Mouse (Mus musculus) forebrain, embryonic 10.5 days (tissue): ENCODE measurements around the gene Fnbp4. TPM values are rescaled to one million over a fixed set of nuclear protein-coding genes. Genes with fewer than 3 reads are reported as not detected.

ENCODE experiments used
- DNase-seq: peaks from one replicate; pipeline ENCODE4 v3.0.0-alpha.2; 2017; ENCODE audit warnings: low spot score; ENCODE audit errors: extremely low spot score
- H3K27ac ChIP-seq: fragments of 300-500 bp; sonication (generic); 2 replicates; pipeline ENCODE4 v1.5.1; 2016; ENCODE audit warnings: mild to moderate bottlenecking
- H3K27me3 ChIP-seq: fragments of 300-500 bp; sonication (generic); 2 replicates; pipeline ENCODE4 v1.6.1; 2016; ENCODE audit warnings: mild to moderate bottlenecking; ENCODE audit not compliant: poor library complexity, severe bottlenecking
- H3K36me3 ChIP-seq: fragments of 300-500 bp; sonication (generic); replicated peaks from 2 replicates; pipeline ENCODE4 v1.6.1; 2016; ENCODE audit warnings: mild to moderate bottlenecking, moderate library complexity
- H3K4me1 ChIP-seq: fragments of 300-500 bp; sonication (generic); 2 replicates; pipeline ENCODE4 v1.6.1; 2016
- H3K4me3 ChIP-seq: fragments of 300-500 bp; sonication (generic); 2 replicates; pipeline ENCODE4 v1.5.1; 2016; ENCODE audit warnings: mild to moderate bottlenecking, moderate library complexity
- H3K9me3 ChIP-seq: fragments of 300-500 bp; sonication (generic); 2 replicates; pipeline ENCODE4 v1.6.1; 2016; ENCODE audit warnings: mild to moderate bottlenecking, moderate library complexity
- WGBS: fragments of 180-500 bp; shearing (Covaris S2); methylation state at CpG from one replicate; pipeline ENCODE4 v1.1.7; 2016; 5-methylcytosine and 5-hydroxymethylcytosine counted together
- polyA plus RNA-seq: library from polyadenylated mRNA; unstranded; fragments of >200 nt; fragmentation: Nextera tagmentation; extraction: Ambion mirVana; gene quantifications from 2 replicates; pipeline ENCODE4 v1.2.1, GENCODE M21; 2016

Fnbp4 gene
- polyA plus RNA-seq, 1 experiment from 2014 or later = 118 TPM

DNA sequence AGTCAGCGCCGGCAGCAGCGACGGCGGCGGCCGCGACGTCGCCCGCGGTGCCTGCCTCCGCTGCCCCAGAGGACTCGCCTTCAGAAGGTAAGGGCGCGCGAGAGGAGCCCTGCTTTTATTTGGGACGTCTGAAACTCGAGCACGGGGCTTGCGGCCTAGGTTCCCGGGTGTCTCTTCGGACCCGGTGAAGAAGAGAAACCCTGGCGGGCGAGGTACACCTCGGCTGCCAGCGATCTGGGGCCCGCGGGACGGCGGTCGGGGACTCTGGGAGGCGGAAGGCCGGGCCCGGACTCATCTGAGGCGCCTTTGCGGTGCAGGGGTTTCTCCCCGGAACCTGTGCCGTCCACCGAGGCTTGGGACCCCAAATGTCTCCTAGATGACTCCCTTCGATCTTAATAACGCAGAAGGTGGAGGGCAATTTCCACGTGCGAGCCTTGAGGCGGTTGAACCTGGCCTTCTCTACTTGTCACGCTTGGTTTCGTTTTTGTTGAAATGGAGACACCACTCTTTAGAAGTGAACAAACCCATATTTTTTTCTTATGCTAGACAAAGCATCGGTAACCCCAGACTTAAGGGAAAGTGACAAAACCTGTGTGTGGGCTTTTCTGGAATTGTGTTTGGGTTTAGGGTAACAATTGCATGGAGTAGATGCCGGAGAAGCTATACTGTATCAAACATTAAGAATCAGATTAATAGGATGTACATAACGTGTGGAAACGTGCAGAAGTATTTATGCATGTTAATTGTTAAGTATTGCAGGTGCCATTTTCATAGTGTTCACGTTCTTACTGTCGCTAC is 769 bp downstream of the Fnbp4 start:
- Histone ChIP-seq H3K4me1 (peaks cover 24% of the 10 kb centered on the region), H3K27me3 (no peaks in the 10 kb centered on the region), H3K4me3 (peak overlapping the region; percentile 93), H3K27ac (peak overlapping the region; percentile 98), H3K9me3 (no peaks in the 10 kb centered on the region), H3K36me3 (peaks cover 42% of the 10 kb centered on the region)
- DNase-seq = no peak
- WGBS = under 1% methylated on average over 54 of the region's 54 CpGs

DNA sequence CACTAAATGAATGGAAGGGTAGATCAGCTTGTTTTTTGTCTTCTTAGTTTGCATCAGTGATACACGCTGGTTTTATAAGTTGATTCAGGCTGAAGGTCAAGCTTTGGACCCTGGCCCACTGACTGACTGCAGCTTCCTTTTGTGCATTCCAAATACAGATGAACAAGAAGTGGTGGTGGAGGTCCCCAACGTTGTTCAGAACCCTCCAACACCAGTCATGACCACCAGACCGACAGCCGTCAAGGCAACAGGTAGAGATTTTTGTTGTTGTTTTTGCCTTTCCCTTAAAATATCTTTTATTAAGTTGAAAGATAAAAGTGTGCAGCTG is 1.3 kb downstream of the Fnbp4 start:
- 22% methylated on average over 4 of the region's 4 CpGs for WGBS
- no peaks in the 10 kb centered on the region for H3K27me3 ChIP-seq
- H3K27ac ChIP-seq = peak overlapping the region; percentile 98
- DNase-seq = no peak
- H3K36me3 ChIP-seq = peaks cover 48% of the 10 kb centered on the region
- peak overlapping the region; percentile 93 for H3K4me3 ChIP-seq
- H3K4me1 ChIP-seq = peaks cover 24% of the 10 kb centered on the region
- no peaks in the 10 kb centered on the region for H3K9me3 ChIP-seq

DNA sequence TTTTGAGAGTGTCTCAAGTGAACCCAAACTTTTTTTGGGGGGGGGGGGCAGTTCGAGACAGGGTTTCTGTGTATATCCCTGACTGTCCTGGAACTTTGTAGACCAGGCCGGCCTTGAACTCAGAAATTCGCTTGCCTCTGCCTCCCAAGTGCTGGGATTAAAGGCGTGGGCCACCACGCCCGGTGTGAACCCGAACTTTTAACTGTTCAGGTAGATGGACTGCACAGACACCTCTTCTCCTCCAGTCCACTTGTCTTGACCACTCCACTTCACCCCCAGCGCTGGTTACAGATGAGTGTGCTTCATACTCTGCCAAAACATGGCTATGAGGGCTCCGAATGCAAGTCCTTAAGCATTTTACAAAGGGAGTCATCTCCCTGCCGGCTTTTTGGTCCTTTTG is 2.0 kb downstream of the Fnbp4 start:
- Histone ChIP-seq H3K36me3 (peaks cover 52% of the 10 kb centered on the region), H3K4me1 (peaks cover 24% of the 10 kb centered on the region), H3K27me3 (no peaks in the 10 kb centered on the region), H3K4me3 (peak overlapping the region; percentile 93), H3K27ac (no peak overlapping the region), H3K9me3 (no peaks in the 10 kb centered on the region)
- DNase-seq = no peak
- WGBS = 92% methylated on average over 10 of the region's 10 CpGs

DNA sequence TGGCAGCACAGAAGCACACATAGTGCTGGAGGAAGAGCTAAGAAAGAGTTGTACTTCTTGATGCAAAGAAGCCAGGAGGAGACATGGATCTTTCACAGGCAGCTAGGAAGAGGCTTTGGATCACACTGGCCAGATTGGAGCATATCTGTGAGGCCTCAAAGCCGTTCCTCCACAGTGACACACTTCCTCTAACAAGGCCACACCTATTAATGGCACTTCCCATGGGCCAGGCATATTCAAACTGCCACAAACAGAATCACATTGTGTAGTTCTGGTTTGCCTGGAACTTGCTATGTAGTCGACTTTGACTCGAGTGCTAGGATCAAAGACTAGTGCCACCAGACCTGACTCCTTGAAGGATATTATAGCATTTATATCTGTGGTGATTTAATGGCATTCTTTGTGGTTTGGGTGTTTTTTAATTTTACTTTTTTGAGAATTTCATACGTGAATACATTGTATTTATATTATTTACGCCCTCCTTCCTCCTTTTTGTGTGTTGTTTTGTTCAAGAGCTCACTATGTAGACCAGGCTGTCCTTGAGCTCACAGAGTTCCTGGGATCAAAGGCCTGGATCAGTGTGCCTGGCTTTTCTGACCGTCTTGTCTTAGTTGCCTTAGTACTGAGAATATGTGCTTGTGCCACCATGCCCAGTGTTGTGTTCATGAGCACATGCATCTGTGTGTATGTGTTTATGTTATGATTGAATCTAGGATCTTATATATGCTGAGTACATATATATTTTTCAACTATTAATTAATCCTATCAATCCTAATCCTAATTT is 4.7 kb downstream of the Fnbp4 start:
- Histone ChIP-seq H3K4me3 (no peak overlapping the region), H3K9me3 (no peaks in the 10 kb centered on the region), H3K27ac (no peak overlapping the region), H3K4me1 (peaks cover 16% of the 10 kb centered on the region), H3K27me3 (no peaks in the 10 kb centered on the region), H3K36me3 (peaks cover 78% of the 10 kb centered on the region)
- 84% methylated on average over 6 of the region's 6 CpGs for WGBS
- no peak for DNase-seq

DNA sequence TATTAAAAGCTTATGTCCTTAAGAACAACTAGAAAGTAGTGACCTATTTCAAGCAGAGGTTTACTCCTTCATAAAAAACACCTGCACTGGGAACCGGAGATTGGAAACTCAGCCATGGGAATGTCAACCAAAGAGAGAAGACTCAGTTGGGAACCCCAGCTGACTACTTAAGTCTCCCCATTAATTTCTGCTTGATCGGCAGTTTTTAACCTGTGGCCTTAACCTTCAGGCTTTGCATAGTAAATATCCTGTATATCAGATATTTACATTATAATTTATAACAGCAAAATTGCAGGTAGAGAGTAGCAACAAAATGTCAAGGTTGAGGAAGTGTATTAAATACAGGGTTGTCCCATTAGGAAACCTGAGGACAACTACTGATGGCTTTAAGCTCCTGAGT is 8.4 kb downstream of the Fnbp4 start:
- no peak for DNase-seq
- H3K4me1 ChIP-seq = no peaks in the 10 kb centered on the region
- no peaks in the 10 kb centered on the region for H3K27me3 ChIP-seq
- no peaks in the 10 kb centered on the region for H3K9me3 ChIP-seq
- 90% methylated on average over 2 of the region's 2 CpGs for WGBS
- H3K36me3 ChIP-seq = peaks cover 95% of the 10 kb centered on the region
- H3K4me3 ChIP-seq = no peak overlapping the region
- H3K27ac ChIP-seq = no peak overlapping the region

DNA sequence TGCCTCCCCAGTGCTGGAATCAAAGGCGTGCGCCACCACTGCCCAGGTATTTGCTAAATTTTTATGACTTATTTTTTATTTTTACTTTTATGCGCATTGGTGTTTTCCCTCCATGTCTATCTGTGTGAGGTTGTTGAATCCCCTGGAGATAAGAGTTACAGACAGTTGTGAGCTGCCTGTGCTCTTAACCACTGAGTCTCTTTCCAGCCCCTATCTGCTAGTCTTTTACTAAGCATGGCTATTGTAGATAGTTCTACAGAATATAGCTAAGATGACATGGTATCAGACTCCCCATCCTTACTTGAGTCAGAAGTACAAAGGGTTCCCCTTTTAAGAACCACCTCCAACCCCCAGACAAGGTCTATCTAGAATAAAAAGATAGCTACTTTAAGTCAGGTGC is 9.0 kb downstream of the Fnbp4 start:
- no peak overlapping the region for H3K4me3 ChIP-seq
- no peaks in the 10 kb centered on the region for H3K27me3 ChIP-seq
- peaks cover 95% of the 10 kb centered on the region for H3K36me3 ChIP-seq
- no peak overlapping the region for H3K27ac ChIP-seq
- WGBS = 98% methylated on average over 3 of the region's 3 CpGs
- no peaks in the 10 kb centered on the region for H3K9me3 ChIP-seq
- DNase-seq = no peak
- H3K4me1 ChIP-seq = no peaks in the 10 kb centered on the region

DNA sequence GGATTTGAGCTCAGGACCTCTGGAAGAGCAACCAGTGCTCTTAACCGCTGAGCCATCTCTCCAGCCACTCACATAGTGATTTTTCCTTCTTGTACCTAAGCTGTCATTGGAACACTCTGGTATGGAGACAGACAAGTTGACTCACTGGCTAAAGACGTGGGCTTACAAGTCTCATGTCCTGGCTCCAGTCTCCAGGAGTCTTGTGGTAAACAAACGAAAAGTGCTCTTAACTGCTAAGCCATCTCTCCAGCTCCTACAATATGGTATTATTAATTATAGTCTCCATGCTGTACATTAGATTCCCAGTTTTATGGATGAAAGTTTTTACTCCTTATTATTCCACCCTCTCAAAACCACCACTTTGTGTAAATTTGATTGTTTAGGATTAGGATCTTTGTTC is 20.0 kb downstream of the Fnbp4 start:
- 91% methylated on average over 3 of the region's 3 CpGs for WGBS
- H3K27ac ChIP-seq = no peak overlapping the region
- peaks cover 99% of the 10 kb centered on the region for H3K36me3 ChIP-seq
- DNase-seq = no peak
- H3K4me1 ChIP-seq = no peaks in the 10 kb centered on the region
- H3K9me3 ChIP-seq = no peaks in the 10 kb centered on the region
- no peak overlapping the region for H3K4me3 ChIP-seq
- no peaks in the 10 kb centered on the region for H3K27me3 ChIP-seq

DNA sequence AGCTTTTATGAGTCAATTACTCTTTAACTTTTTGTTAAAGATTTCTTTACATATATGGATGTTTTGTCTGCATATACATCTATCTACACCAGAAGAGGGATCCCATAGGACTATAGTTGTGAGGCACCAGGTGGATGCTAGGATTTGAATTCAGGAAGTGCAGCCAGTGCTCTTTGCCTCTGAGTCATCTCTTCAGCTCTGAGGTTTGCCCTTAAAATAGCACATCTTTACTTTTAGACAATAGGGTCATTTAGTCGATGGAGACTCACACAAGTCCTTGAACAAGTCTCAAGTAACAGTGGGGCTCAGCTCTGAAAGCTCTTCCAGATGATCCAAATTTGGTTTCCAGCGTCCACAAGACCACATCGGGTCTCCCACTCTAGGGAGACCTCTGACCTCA is 36.2 kb downstream of the Fnbp4 start:
- Histone ChIP-seq H3K4me3 (no peak overlapping the region), H3K36me3 (peaks cover 52% of the 10 kb centered on the region), H3K4me1 (peaks cover 19% of the 10 kb centered on the region), H3K27ac (no peak overlapping the region), H3K27me3 (peaks cover 22% of the 10 kb centered on the region), H3K9me3 (no peaks in the 10 kb centered on the region)
- WGBS = 40% methylated on average over 3 of the region's 3 CpGs
- DNase-seq = no peak

DNA sequence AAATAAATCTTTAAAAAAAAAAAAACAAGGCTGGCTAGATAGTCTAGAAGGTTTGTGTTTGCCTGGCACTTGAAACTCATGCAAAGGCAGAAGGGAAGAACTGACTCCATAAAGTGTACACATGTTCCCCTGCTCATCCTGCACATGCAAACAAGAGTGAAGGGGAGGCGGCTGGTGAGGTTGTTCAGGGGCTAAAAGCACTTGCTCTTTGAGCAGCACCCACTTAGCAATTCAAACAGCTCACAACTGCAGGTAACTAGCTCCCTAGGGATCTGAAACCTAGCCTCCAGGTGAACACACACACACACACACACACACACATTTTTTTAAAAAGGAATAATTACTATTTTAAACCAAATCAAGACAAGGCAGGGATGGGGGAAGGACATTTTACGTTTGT is 36.8 kb downstream of the Fnbp4 start:
- peaks cover 22% of the 10 kb centered on the region for H3K27me3 ChIP-seq
- H3K9me3 ChIP-seq = no peaks in the 10 kb centered on the region
- 39% methylated on average over 2 of the region's 2 CpGs for WGBS
- H3K4me3 ChIP-seq = peak overlapping the region; percentile 49; the same call in 1 of the 2 replicates
- H3K36me3 ChIP-seq = peaks cover 46% of the 10 kb centered on the region
- DNase-seq = no peak
- H3K4me1 ChIP-seq = peaks cover 19% of the 10 kb centered on the region
- H3K27ac ChIP-seq = no peak overlapping the region

DNA sequence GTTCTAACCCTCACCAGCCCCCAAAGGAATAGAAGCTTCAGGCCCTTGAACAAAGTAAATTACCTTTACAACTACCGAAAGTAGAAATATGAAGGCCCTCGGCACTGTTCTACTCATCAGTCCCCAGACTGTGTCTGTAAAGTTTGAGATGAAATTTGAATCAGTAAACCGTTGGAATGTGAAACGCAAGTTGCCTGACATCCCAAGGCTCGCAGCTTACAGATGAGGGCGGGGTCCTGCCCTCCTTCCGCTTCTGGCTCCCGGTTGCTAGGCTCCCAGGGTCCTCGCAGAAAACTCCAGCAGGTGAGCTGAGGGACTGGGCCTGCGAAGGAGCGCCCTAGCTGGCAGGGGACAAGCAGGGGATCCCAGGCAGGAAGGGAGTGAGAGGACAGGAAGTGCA is 37.3 kb downstream of the Fnbp4 start, which contains the start of gene Agbl2:
Agbl2 (plus strand) TSS at position 270 of the 400 bp plus-strand sequence.
- peak within 1 kb of the TSS; percentile 49 for H3K4me3 ChIP-seq
- H3K27me3 ChIP-seq = peaks cover 22% of the 10 kb centered on the region
- H3K36me3 ChIP-seq = peaks cover 41% of the 10 kb centered on the region
- no peaks in the 10 kb centered on the region for H3K9me3 ChIP-seq
- DNase-seq = peak; percentile 53
- H3K4me1 ChIP-seq = peaks cover 19% of the 10 kb centered on the region
- H3K27ac ChIP-seq = peak within 1 kb of the TSS; percentile 70
- WGBS = 4% methylated on average over 11 of the region's 11 CpGs

DNA sequence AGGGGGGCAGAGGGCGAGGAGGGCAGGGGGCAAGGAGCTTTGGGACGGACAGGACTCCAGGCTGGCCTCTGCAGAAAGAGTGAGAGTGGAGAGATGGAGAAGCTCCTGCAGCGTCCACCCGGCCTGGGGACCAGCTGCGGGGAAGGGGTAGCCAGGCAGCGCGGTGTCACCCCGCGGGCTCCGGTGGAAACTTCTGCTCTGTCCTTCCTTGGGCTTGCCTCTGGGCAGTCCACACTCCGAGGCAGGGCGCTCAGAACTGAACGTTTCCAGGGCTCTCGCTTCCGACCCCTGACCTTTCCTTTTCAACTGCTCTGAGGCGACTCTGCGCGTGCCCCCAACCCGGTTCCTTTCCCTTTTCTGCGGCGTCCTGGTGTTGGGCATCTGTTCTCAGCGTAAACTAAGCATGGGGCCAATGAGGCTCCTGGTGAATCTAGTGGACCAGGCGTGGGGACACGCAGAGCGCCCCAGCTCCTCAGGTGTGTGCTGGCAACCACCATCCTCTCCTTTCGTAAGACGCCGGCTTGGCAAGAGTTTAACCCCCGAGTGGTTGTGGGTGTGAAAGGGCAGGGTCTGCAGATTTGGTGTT is 37.8 kb downstream of the Fnbp4 start:
- Histone ChIP-seq H3K4me1 (peaks cover 19% of the 10 kb centered on the region), H3K9me3 (no peaks in the 10 kb centered on the region), H3K27ac (peak overlapping the region; percentile 70), H3K4me3 (peak overlapping the region; percentile 49), H3K27me3 (peaks cover 22% of the 10 kb centered on the region), H3K36me3 (peaks cover 35% of the 10 kb centered on the region)
- whole genome bisulfite sequencing = 1% methylated on average over 29 of the region's 29 CpGs
- peak; percentile 35 for DNase-seq

DNA sequence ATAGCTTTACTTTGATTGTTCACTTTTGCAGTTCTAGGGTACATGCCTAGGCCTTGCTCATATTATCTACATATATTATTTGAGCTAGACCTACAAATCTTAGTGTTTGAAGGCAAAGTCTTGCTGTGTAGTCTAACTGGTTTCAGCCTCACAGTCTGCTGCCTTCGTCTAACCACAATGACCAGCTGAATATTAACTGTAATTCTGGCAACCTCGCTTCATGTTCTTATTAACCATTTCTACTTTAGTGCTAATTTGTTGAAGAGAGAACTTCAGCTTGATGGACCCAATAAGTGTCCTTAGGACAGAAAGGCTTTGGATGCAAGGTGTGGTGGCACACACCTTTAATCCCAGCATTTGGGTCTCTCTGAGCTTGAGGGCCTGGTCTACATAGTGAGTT is 43.0 kb downstream of the Fnbp4 start:
- WGBS = 92% methylated on average over 2 of the region's 2 CpGs
- no peak for DNase-seq
- Histone ChIP-seq H3K9me3 (no peaks in the 10 kb centered on the region), H3K36me3 (no peaks in the 10 kb centered on the region), H3K4me3 (no peak overlapping the region), H3K27me3 (peaks cover 17% of the 10 kb centered on the region), H3K27ac (no peak overlapping the region), H3K4me1 (peaks cover 6% of the 10 kb centered on the region)
